Mouse (Mus musculus) lung, postnatal 25 days (tissue): ENCODE results near the gene Bzw2.

Experiments used
- DNase-seq: peaks from one replicate; pipeline ENCODE4 v3.0.0; 2022; ENCODE audit warnings: low spot score

Gene Bzw2

GRCm38 (mm10) chr12:36070231-36070630 lies 87.6 kb downstream of the Bzw2 start:
- no peak for DNase-seq

GRCm38 (mm10) chr12:36067538-36067937 lies 90.3 kb downstream of the Bzw2 start:
- no peak for DNase-seq

- DNase-seq = no peak
Measured at GRCm38 (mm10) chr12:36065911-36066310, 92.0 kb downstream of the Bzw2 start.

- no peak for DNase-seq
Measured at GRCm38 (mm10) chr12:36057699-36058098, 100.2 kb downstream of the Bzw2 start.

- DNase-seq = no peak
Measured at GRCm38 (mm10) chr12:36050276-36050675, 107.6 kb downstream of the Bzw2 start.

- no peak for DNase-seq
Measured at GRCm38 (mm10) chr12:36047593-36047992, 110.3 kb downstream of the Bzw2 start.

GRCm38 (mm10) chr12:36046196-36046595 lies 111.7 kb downstream of the Bzw2 start:
- no peak for DNase-seq

- DNase-seq = no peak
Measured at GRCm38 (mm10) chr12:36044691-36045090, 113.2 kb downstream of the Bzw2 start.

- peak; percentile 94 for DNase-seq
Measured at GRCm38 (mm10) chr12:36042348-36042778, 115.5 kb downstream of the Bzw2 start, which contains the start of gene Tspan13. TSS of gene Tspan13 (minus strand) at chr12:36042500.
